Mouse (Mus musculus) forebrain, embryonic 15.5 days (tissue): ENCODE data around the gene Ubxn6. TPM values are rescaled to one million over a fixed set of nuclear protein-coding genes. Genes with fewer than 3 reads are reported as not detected.
"Not testable (repeated sequence)": the region's sequence is repeated elsewhere in the genome, so short reads cannot be mapped to it uniquely, and the experiment has no call there.

Experiments used
- ATAC-seq: fragments of 200-750 bp; cut with Nextera tagmentation; replicated peaks from 2 replicates; pipeline ENCODE4 v1.8.0; 2017; ENCODE audit warnings: mild to moderate bottlenecking, moderate TSS enrichment, moderate library complexity
- H3K27ac ChIP-seq: fragments of 300-500 bp; sonication (generic); replicated peaks from 2 replicates; pipeline ENCODE4 v1.5.1; 2015; ENCODE audit warnings: mild to moderate bottlenecking, inconsistent platforms
- H3K27me3 ChIP-seq: fragments of 300-500 bp; sonication (generic); 2 replicates; pipeline ENCODE4 v1.6.1; 2015; ENCODE audit warnings: inconsistent platforms
- H3K36me3 ChIP-seq: fragments of 300-500 bp; sonication (generic); 2 replicates; pipeline ENCODE4 v1.6.1; 2015; ENCODE audit warnings: mild to moderate bottlenecking, inconsistent platforms
- H3K4me1 ChIP-seq: fragments of 300-500 bp; sonication (generic); 2 replicates; pipeline ENCODE4 v1.6.1; 2015; ENCODE audit warnings: inconsistent platforms
- H3K4me2 ChIP-seq: fragments of 300-500 bp; sonication (generic); replicated peaks from 2 replicates; pipeline ENCODE4 v1.6.1; 2015; ENCODE audit warnings: mild to moderate bottlenecking, inconsistent platforms
- H3K4me3 ChIP-seq: fragments of 300-500 bp; sonication (generic); 2 replicates; pipeline ENCODE4 v1.5.1; 2015; ENCODE audit warnings: mild to moderate bottlenecking, inconsistent platforms
- H3K9ac ChIP-seq: fragments of 300-500 bp; sonication (generic); replicated peaks from 2 replicates; pipeline ENCODE4 v1.6.1; 2015; ENCODE audit warnings: mild to moderate bottlenecking, inconsistent platforms
- H3K9me3 ChIP-seq: fragments of 300-500 bp; sonication (generic); 2 replicates; pipeline ENCODE4 v1.6.1; 2016; ENCODE audit warnings: inconsistent platforms
- WGBS: fragments of 180-500 bp; shearing (Covaris S2); methylation state at CpG from one replicate; pipeline ENCODE4 v1.1.7; 2015; ENCODE audit warnings: mixed read lengths; 5-methylcytosine and 5-hydroxymethylcytosine counted together
- polyA plus RNA-seq: library from polyadenylated mRNA; unstranded; fragments of >200 nt; fragmentation: Nextera tagmentation; extraction: Ambion mirVana; gene quantifications from 2 replicates; pipeline ENCODE4 v1.2.1, GENCODE M21; 2015

The Ubxn6 gene
- polyA plus RNA-seq, 1 experiment from 2014 or later = 89.5 TPM

DNA sequence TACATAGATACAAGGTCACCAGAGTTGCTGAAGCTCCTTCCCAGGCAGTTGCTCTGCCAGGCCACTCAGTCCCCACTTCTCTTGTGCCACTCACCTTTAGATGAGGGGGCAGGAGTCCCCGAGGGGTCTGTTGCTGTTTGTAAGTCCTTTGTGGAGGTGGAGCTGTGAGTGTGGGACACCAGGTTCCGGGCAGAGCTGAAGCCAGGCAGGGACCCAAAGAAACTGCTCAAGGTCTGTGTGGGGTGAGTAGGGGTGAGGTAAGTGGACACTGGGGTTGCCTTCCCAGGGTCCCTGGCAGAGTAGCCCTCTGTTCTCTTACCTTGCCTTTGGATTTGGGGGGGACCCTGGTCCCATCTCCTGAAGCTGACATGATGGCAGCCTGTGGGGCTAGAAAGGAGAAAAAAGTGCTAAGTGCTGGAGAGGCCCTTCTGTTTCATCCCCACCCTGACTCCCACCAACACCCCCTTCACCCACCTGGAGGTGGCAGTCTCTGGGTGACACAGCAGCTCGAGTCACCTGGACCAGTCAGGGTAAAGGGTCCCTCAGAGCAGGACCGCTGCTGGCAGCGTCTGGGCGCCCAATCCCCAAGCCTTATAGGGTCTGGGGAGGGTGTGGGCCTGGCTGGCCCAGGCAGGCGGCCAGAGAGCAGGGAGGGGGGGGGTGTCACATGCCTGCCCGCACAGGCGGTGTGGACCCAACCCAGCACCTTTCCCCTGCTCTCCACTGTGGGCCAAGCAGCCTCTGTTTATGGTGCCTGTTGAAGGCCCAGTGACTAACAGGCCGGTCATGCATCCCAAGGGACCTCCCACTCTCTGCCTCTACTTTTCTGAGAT lies 34.6 kb upstream of the Ubxn6 start, which contains the start of gene Plin4:
Plin4 (minus strand) TSS at position 585 of the 833 bp plus-strand sequence.
- H3K4me3 ChIP-seq = no peak within 1 kb of the TSS
- H3K9me3 ChIP-seq = no peaks in the 10 kb centered on the region
- WGBS = 63% methylated on average over 10 of the region's 10 CpGs
- H3K4me2 ChIP-seq = no peak within 1 kb of the TSS
- no peak for ATAC-seq
- no peak within 1 kb of the TSS for H3K27ac ChIP-seq
- no peaks in the 10 kb centered on the region for H3K27me3 ChIP-seq
- H3K36me3 ChIP-seq = no peaks in the 10 kb centered on the region
- no peak within 1 kb of the TSS for H3K9ac ChIP-seq
- H3K4me1 ChIP-seq = no peaks in the 10 kb centered on the region

DNA sequence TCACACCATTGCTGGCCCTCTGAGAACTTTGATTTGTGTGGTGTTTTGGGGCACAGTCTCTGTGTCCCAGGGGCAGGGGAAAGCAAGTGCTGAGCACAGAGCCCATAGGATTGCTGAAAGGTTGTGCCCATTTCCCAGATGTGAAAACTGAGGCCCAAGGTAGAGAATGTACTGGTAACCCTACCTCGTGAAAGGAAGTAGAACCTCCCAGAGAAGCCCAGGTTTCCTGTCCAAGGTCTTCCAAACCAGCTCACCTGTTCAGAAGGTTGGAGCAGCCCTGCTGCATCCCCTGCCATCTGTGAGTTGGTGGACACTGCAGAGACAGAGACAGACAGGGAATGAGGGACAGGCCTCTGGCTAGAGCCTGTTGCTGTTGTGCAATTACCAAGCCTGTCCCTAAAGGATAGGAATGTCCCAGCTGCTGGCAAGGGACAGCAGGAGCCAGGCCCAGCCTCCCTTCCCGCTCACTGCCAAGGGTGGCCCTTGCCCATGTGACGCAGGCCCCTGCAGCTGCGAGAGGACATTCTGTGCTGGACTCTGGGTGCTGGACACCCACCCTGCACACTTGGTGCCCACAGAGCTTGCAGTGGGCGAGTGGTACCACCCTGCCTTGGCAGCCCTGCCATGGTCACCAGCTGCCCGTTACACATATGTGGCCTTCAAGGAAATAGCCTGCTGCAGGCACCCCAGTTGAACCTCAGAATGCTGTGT lies 33.7 kb upstream of the Ubxn6 start:
- no peak overlapping the region for H3K27ac ChIP-seq
- H3K9ac ChIP-seq = no peak overlapping the region
- H3K36me3 ChIP-seq = peaks cover 2% of the 10 kb centered on the region; the same call in 1 of the 2 replicates
- H3K27me3 ChIP-seq = no peaks in the 10 kb centered on the region
- H3K4me2 ChIP-seq = no peak overlapping the region
- H3K9me3 ChIP-seq = no peaks in the 10 kb centered on the region
- no peak overlapping the region for H3K4me3 ChIP-seq
- 75% methylated on average over 6 of the region's 6 CpGs for WGBS
- no peak for ATAC-seq
- no peaks in the 10 kb centered on the region for H3K4me1 ChIP-seq

GRCm38 (mm10) chr17:56107736-56108135 lies 32.9 kb upstream of the Ubxn6 start:
- Histone ChIP-seq H3K4me1 (no peaks in the 10 kb centered on the region), H3K36me3 (peaks cover 10% of the 10 kb centered on the region), H3K27me3 (no peaks in the 10 kb centered on the region), H3K9ac (no peak overlapping the region), H3K4me2 (no peak overlapping the region), H3K27ac (no peak overlapping the region), H3K4me3 (no peak overlapping the region), H3K9me3 (no peaks in the 10 kb centered on the region)
- whole genome bisulfite sequencing = 87% methylated on average over 2 of the region's 2 CpGs
- no peak for ATAC-seq

DNA sequence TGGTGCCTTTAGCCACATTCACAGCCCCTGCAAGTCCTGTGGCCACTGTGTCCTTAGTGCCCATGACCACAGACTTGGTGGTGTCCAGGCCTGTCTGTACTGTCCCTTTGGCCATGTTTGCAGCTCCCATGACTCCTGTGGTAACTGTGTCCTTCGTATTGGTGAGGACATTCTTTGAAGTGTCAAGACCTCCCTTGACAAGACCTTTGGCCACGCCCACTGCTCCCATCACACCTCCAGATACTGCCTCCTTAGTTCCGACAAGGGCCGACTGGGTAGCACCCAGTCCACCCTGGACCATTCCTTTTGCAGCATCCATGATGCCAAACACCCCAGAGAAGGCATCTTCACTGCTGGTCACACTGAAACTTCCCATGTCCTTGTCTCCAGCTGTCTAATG lies 32.2 kb upstream of the Ubxn6 start:
- WGBS = 90% methylated on average over 4 of the region's 4 CpGs
- Histone ChIP-seq H3K9me3 (no peaks in the 10 kb centered on the region), H3K27ac (no peak overlapping the region), H3K9ac (no peak overlapping the region), H3K4me3 (no peak overlapping the region), H3K36me3 (peaks cover 17% of the 10 kb centered on the region), H3K27me3 (no peaks in the 10 kb centered on the region), H3K4me2 (no peak overlapping the region), H3K4me1 (no peaks in the 10 kb centered on the region)
- no peak for ATAC-seq

DNA sequence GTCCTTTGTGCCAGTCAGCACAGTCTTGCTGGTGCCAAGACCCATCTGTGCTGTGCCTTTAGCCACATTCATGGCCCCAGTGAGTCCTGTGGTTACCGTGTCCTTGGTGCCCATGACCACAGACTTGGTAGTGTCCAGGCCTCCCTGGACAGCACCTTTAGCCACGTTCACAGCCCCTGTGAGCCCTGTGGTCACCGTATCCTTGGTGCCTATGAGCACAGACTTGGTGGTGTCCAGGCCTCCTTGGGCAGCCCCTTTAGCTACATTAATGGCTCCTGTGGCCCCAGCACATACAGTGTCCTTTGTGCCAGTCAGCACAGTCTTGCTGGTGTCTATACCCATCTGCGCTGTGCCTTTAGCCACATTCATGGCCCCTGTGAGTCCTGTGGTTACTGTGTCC lies 31.6 kb upstream of the Ubxn6 start:
- H3K27me3 ChIP-seq, H3K4me2 ChIP-seq, H3K27ac ChIP-seq, ATAC-seq, H3K4me3 ChIP-seq, H3K9me3 ChIP-seq, H3K4me1 ChIP-seq, H3K9ac ChIP-seq: not testable (repeated sequence)
- 97% methylated on average over 4 of the region's 4 CpGs for WGBS
- peaks cover 22% of the 10 kb centered on the region for H3K36me3 ChIP-seq

- 100% methylated on average over 2 of the region's 5 CpGs for WGBS
- not testable (repeated sequence) for H3K9me3 ChIP-seq, H3K9ac ChIP-seq, H3K4me3 ChIP-seq, H3K4me1 ChIP-seq, ATAC-seq, H3K27ac ChIP-seq, H3K27me3 ChIP-seq, H3K4me2 ChIP-seq
- H3K36me3 ChIP-seq = peaks cover 37% of the 10 kb centered on the region
Measured at GRCm38 (mm10) chr17:56104821-56105220, 30.0 kb upstream of the Ubxn6 start.

GRCm38 (mm10) chr17:56103465-56104285 lies 28.8 kb upstream of the Ubxn6 start:
- no peak for ATAC-seq
- Histone ChIP-seq H3K4me3 (no peak overlapping the region), H3K36me3 (peaks cover 47% of the 10 kb centered on the region), H3K4me2 (no peak overlapping the region), H3K27me3 (no peaks in the 10 kb centered on the region), H3K9me3 (no peaks in the 10 kb centered on the region), H3K27ac (no peak overlapping the region), H3K4me1 (no peaks in the 10 kb centered on the region), H3K9ac (no peak overlapping the region)
- 94% methylated on average over 8 of the region's 8 CpGs for WGBS

DNA sequence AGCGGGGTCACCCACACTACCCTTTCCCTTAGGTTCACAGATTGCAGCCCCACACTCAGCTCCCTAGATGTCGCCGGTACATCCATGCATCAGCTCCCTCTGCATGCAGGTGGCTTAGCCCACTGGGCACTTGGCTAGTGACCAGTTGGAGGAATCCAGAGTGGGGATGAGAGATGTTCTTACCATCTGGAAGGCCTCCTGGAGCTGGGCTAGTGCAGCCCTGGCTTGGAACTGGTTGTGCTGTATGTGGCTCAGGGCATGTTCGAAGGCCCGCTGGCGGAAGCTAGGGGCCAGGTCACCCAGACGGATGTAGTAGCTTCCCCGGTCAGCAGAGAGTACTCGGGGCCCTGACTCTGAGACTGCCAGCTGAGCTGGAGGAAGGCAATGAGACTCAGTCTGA lies 28.1 kb upstream of the Ubxn6 start:
- H3K27ac ChIP-seq = no peak overlapping the region
- no peaks in the 10 kb centered on the region for H3K9me3 ChIP-seq
- no peak overlapping the region for H3K4me2 ChIP-seq
- peaks cover 54% of the 10 kb centered on the region for H3K36me3 ChIP-seq
- no peaks in the 10 kb centered on the region for H3K27me3 ChIP-seq
- H3K4me1 ChIP-seq = no peaks in the 10 kb centered on the region
- no peak for ATAC-seq
- H3K9ac ChIP-seq = no peak overlapping the region
- H3K4me3 ChIP-seq = no peak overlapping the region
- 92% methylated on average over 9 of the region's 9 CpGs for WGBS

DNA sequence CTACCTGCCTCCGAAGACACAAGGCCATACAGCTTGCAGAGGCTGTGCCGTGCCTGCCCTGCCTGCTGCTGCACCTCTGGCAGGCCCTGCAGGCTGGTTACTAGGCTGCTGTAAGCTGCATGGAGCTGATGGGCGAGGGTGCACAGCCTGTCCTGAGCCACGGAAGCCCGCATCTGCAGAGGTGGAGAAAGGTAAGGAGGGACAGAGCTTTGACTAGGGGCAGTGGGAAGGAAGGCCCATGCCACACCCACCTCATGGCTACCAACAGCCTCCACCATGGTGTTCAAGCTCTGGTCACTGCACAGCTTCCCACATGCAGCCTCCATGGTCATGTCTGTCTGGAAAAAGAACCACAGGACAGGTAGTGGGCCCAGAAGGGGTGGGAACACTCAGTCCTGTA lies 27.3 kb upstream of the Ubxn6 start:
- peaks cover 62% of the 10 kb centered on the region for H3K36me3 ChIP-seq
- H3K9ac ChIP-seq = no peak overlapping the region
- no peaks in the 10 kb centered on the region for H3K27me3 ChIP-seq
- H3K9me3 ChIP-seq = no peaks in the 10 kb centered on the region
- no peak overlapping the region for H3K4me3 ChIP-seq
- no peak overlapping the region for H3K27ac ChIP-seq
- H3K4me1 ChIP-seq = no peaks in the 10 kb centered on the region
- 94% methylated on average over 5 of the region's 5 CpGs for WGBS
- H3K4me2 ChIP-seq = no peak overlapping the region
- ATAC-seq = no peak

- Histone ChIP-seq H3K27me3 (no peaks in the 10 kb centered on the region), H3K27ac (no peak overlapping the region), H3K4me3 (no peak overlapping the region), H3K9me3 (no peaks in the 10 kb centered on the region), H3K4me2 (no peak overlapping the region), H3K36me3 (peaks cover 75% of the 10 kb centered on the region), H3K4me1 (no peaks in the 10 kb centered on the region), H3K9ac (no peak overlapping the region)
- ATAC-seq = no peak
- WGBS = 86% methylated on average over 3 of the region's 3 CpGs
Measured at GRCm38 (mm10) chr17:56100811-56101210, 26.0 kb upstream of the Ubxn6 start.

- Histone ChIP-seq H3K4me1 (no peaks in the 10 kb centered on the region), H3K27me3 (no peaks in the 10 kb centered on the region), H3K4me3 (no peak overlapping the region), H3K27ac (no peak overlapping the region), H3K9me3 (no peaks in the 10 kb centered on the region), H3K4me2 (no peak overlapping the region), H3K9ac (no peak overlapping the region), H3K36me3 (peaks cover 76% of the 10 kb centered on the region)
- 92% methylated on average over 15 of the region's 15 CpGs for WGBS
- ATAC-seq = no peak
Measured at GRCm38 (mm10) chr17:56098711-56099572, 24.1 kb upstream of the Ubxn6 start.
